Mouse (Mus musculus) heart, adult 2 months (tissue): ENCODE measurements around the gene Shisal1. TPM values are rescaled to one million over a fixed set of nuclear protein-coding genes. Genes with fewer than 3 reads are reported as not detected.
A peak's percentile ranks its signal among the peaks of the same experiment; 100 is the strongest.

Source experiments
- DNase-seq, 2 experiments: peaks; one replicate each; pipeline ENCODE4 v3.0.0; 2021
- H3K27ac ChIP-seq: fragments of 200-600 bp; 2 replicates; pipeline ENCODE4 v1.8.1; 2022
- H3K27me3 ChIP-seq: fragments of 200-500 bp; 2 replicates; pipeline ENCODE4 v1.6.1; 2012; ENCODE audit warnings: mild to moderate bottlenecking, low read length, inconsistent platforms, mixed read lengths; ENCODE audit not compliant: control insufficient read depth, insufficient read depth
- H3K36me3 ChIP-seq: fragments of 200-500 bp; 2 replicates; pipeline ENCODE4 v1.6.1; 2012; ENCODE audit warnings: low read length, inconsistent platforms; ENCODE audit not compliant: control insufficient read depth, insufficient read depth
- H3K4me1 ChIP-seq: fragments of 200-500 bp; 2 replicates; pipeline ENCODE4 v1.6.1; 2011; ENCODE audit warnings: low read length; ENCODE audit not compliant: control insufficient read depth, insufficient read depth
- H3K4me3 ChIP-seq: fragments of 200-600 bp; 2 replicates; pipeline ENCODE4 v1.8.1; 2022
- H3K79me2 ChIP-seq: fragments of 200-500 bp; replicated peaks from 2 replicates; pipeline ENCODE4 v1.6.1; 2012; ENCODE audit warnings: mild to moderate bottlenecking, inconsistent platforms, low read length, moderate library complexity, mixed read lengths; ENCODE audit not compliant: control insufficient read depth, insufficient read depth
- H3K9ac ChIP-seq: fragments of 200-500 bp; 2 replicates; pipeline ENCODE4 v1.6.1; 2012; ENCODE audit warnings: low read depth, mild to moderate bottlenecking, control low read depth, inconsistent platforms, low read length, mixed read lengths
- CTCF ChIP-seq: fragments of 200-600 bp; IDR thresholded peaks from 2 replicates; pipeline ENCODE4 v1.8.1; 2022; ENCODE audit warnings: antibody characterized with exemption, mild to moderate bottlenecking, moderate library complexity
- EP300 ChIP-seq: fragments of 200-500 bp; IDR thresholded peaks from 2 replicates; pipeline ENCODE4 v1.6.1; 2011; ENCODE audit warnings: low read depth, low read length, control low read depth; ENCODE audit not compliant: insufficient read depth
- POLR2A ChIP-seq: fragments of 200-500 bp; IDR thresholded peaks from 2 replicates; pipeline ENCODE4 v1.6.1; 2011; ENCODE audit warnings: mild to moderate bottlenecking, low read depth, low read length, control low read depth; ENCODE audit not compliant: insufficient read depth
- WGBS: fragments of 180-500 bp; shearing (Covaris S2); methylation state at CpG from one replicate; pipeline ENCODE4 v1.1.7; 2018; 5-methylcytosine and 5-hydroxymethylcytosine counted together
- intact Hi-C: fragments of 180-260 bp; cut with DNase I; formaldehyde crosslinking; loops from one replicate; pipeline ENCODE4 v1.15.1; 2025
- polyA plus RNA-seq: library from polyadenylated mRNA; depleted of rRNA; stranded (reverse); fragments of >200 nt; gene quantifications from 2 replicates; pipeline ENCODE4 v1.2.3, GENCODE M21; 2012
- total RNA-seq, 2 experiments: library from RNA; stranded (reverse); gene quantifications; 2 replicates each; pipeline ENCODE4 v1.2.3; 2021

Gene Shisal1
- total and polyA plus RNA-seq, 3 experiments, result 1.1 to 1.8 (median 1.7) TPM

DNA sequence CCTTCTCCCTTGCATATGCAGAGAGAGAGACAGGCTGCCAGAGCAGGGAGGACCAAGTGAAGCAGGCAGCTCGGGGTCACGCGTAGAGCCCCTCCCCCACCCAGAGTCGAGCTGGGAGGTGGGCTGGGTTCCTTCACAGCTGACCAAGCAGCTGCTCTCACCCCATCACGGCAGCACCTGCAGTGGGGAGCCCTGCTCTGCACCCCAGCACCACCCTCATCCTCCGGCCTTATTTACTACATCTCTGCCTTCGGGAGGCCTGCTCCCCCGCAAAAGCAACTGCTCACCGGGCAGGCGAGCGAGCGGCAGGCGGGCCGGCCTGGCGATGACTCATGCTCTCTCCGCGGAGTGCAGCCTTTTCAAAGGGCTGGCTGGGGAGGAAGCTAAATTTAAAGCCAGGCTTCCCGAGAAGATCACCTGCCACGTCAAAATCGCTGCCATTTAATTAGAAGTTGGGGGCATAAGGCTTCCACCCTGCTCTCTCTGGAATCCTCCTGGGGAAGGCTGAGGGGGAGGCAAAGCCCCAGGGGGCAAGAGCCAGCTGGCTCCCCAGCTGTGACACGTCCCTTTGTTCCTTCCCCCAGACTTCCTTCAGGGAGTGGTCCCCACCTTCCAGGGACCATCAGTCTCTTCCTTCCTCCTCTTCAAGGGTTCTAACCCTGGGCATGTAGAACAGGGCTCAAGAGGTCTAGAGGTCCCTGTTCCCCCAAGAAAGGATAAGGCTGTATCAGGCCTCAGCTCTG lies 3.7 kb upstream of the Shisal1 start:
- DNase-seq, result peak; percentile 58 to 60
- Histone ChIP-seq H3K4me1 (peaks cover 3% of the 10 kb centered on the region), H3K27ac (no peak overlapping the region), H3K27me3 (peaks cover 4% of the 10 kb centered on the region), H3K79me2 (no peaks in the 10 kb centered on the region), H3K9ac (peak overlapping the region; percentile 1; the same call in 1 of the 2 replicates), H3K4me3 (no peak overlapping the region), H3K36me3 (no peaks in the 10 kb centered on the region)
- no peak for TF ChIP-seq CTCF
- no peak for TF ChIP-seq EP300
- TF ChIP-seq POLR2A, result no peak
- WGBS, result 1% methylated on average over 21 of the region's 21 CpGs
- intact Hi-C loops, result no loop called here

DNA sequence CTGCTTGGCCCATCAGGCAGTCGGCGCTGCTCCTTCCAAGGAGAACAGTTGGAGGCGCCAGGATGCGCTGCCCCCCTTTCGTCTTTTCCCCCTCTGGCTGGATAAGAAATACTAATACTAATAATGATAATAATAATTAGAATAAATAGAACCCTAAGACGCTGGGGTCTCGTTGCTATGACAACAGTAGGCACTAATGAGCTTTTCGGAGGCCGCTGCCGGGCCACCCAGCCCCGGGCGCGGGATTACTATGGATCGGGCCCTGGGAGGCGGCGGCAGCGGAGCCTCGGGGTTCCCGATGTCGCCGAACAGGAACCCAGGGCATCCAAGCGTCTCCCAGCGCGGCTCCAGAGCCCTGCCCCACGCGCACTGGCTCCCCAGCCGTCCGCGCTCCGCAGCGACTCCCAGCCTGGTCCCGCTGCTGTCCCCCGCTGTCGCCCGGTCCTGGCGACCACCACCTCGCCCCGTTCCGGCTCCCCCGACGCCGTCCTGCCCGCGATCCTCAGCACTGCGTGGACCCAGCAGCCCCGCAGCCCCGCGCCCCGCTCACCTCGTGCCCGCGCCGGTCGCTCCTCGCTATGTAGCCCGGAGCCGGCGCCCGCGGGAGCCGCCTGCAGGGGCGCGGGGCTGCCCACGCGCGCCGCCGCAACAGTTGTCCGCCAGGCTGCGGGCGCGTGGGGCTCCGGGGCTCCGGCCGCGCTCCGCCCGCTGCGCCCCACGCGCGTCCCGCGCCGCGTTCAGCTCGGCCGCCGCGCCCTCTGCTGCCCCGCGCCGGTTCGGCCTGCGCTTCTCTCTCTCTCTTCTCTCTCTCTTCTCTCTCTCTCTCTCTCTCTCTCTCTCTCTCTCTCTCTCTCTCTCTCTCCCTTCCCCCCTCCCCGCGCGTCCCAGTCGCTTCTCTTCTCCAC lies 833 bp downstream of the Shisal1 start:
- no peak for DNase-seq
- intact Hi-C loops, result loop anchor here (10.0 kb wide), 1 partner anchor 181 kb away; no protein-coding TSS in a partner anchor
- WGBS, result 2% methylated on average over 95 of the region's 99 CpGs
- Histone ChIP-seq H3K27ac (no peak overlapping the region), H3K4me1 (peaks cover 4% of the 10 kb centered on the region), H3K79me2 (no peaks in the 10 kb centered on the region), H3K4me3 (peak overlapping the region; percentile 39), H3K36me3 (no peaks in the 10 kb centered on the region), H3K9ac (peak overlapping the region; percentile 56), H3K27me3 (peaks cover 4% of the 10 kb centered on the region)
- TF ChIP-seq EP300, result no peak

DNA sequence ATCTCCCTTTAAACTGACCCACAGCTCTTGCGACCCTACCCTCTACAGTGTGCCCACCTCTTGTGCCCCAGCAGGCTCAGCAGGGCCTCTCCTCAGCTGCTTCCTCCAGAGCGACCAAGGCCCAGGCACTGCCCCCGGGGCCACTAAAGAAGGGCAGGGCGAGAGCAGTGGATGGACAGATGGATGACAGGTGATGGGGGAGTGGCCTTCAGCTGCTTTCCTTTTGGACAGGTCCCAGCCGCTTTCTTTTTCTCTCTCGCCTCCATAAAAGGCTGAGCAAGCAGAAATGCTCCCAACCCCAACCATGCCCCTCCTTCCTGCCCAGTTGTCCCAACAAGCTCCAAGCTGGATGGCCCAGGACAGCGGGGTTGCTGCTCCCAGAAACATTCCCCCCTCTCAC lies 2.7 kb downstream of the Shisal1 start:
- Histone ChIP-seq H3K79me2 (no peaks in the 10 kb centered on the region), H3K4me1 (peaks cover 1% of the 10 kb centered on the region; the same call in 1 of the 2 replicates), H3K4me3 (no peak overlapping the region), H3K36me3 (no peaks in the 10 kb centered on the region), H3K27me3 (peaks cover 4% of the 10 kb centered on the region), H3K27ac (no peak overlapping the region), H3K9ac (no peak overlapping the region)
- no peak for DNase-seq
- WGBS, result 69% methylated on average over 7 of the region's 7 CpGs
- intact Hi-C loops, result loop anchor here (10.0 kb wide), 1 partner anchor 179 kb away; no protein-coding TSS in a partner anchor
- TF ChIP-seq CTCF (no peak), EP300 (no peak), POLR2A (no peak)

DNA sequence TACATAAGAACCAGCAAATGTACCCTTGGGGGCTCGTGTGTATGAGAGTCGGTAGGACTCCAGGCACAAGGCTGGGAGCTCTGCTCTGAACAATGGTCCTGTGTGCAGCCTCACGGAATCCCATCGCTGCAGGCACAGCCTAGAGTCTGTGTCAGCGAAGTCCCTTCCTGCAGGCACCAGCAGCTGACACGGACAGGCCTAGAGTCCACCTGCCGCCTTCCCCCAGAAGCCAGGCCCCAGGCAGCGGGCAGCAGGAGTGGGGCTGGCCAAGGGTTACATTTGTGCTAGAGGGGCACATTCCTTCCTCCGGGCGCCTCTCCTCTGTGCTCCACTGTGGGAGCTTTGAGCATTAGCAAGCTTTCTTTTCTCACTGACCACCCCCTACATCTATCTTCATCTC lies 3.3 kb downstream of the Shisal1 start:
- Histone ChIP-seq H3K9ac (no peak overlapping the region), H3K36me3 (no peaks in the 10 kb centered on the region), H3K27me3 (peaks cover 4% of the 10 kb centered on the region), H3K4me1 (peaks cover 1% of the 10 kb centered on the region; the same call in 1 of the 2 replicates), H3K27ac (no peak overlapping the region), H3K4me3 (no peak overlapping the region), H3K79me2 (no peaks in the 10 kb centered on the region)
- TF ChIP-seq EP300 (no peak), POLR2A (no peak), CTCF (no peak)
- intact Hi-C loops, result loop anchor here (10.0 kb wide), 1 partner anchor 179 kb away; no protein-coding TSS in a partner anchor
- DNase-seq, result no peak
- WGBS, result 70% methylated on average over 10 of the region's 10 CpGs

DNA sequence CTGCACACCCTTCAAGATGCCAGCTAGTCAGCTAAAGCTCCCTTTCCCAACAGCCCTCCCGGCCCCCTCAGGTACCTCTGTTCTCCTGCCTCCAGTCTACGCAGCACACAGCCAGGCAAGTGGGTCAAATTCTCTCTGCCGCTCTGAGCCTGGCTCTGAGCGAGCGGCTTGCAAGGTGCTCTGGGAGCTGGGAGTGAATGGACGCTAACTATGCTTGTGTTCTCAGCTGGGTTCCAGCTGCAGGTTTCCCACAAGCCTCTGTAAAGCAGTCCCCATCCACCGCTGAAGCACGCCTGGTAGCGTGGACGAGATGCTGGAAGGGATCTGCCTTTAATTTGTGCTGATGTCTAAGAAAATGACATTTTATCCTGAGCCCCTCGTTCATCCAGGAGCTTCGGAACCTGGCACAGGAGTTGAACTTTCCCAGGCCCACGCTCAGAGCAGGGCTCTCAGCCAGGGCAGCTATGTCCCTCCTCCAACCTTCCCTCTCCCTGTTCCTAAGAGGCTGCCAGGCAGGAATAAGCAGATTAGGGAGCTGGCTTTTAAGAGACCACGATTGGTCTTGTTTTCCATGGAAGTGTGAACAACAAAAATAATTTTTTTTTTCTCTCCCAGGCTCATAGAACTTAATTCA lies 5.1 kb downstream of the Shisal1 start:
- Histone ChIP-seq H3K27me3 (peaks cover 1% of the 10 kb centered on the region), H3K9ac (no peak overlapping the region)
- intact Hi-C loops, result loop anchor here (10.0 kb wide), 1 partner anchor 177 kb away; no protein-coding TSS in a partner anchor

More for the DNA sequence above, 5.1 kb downstream of the Shisal1 start:
- no peaks in the 10 kb centered on the region for H3K36me3 ChIP-seq
- TF ChIP-seq EP300 (no peak), POLR2A (no peak), CTCF (no peak)
- peak; percentile 33 to 44 for DNase-seq
- H3K79me2 ChIP-seq, result no peaks in the 10 kb centered on the region
- 45% methylated on average over 14 of the region's 14 CpGs for WGBS
- H3K27ac ChIP-seq, result no peak overlapping the region
- no peak overlapping the region for H3K4me3 ChIP-seq
- peaks cover 1% of the 10 kb centered on the region; the same call in 1 of the 2 replicates for H3K4me1 ChIP-seq
